Mouse (Mus musculus) lung, embryonic 14.5 days (tissue): ENCODE results near the gene Csrnp1. TPM values are rescaled to one million over a fixed set of nuclear protein-coding genes. Genes with fewer than 3 reads are reported as not detected.

Experiments used
- ATAC-seq: fragments of 200-750 bp; cut with Nextera tagmentation; 2 replicates; pipeline ENCODE4 v1.8.0; 2017; ENCODE audit warnings: mild to moderate bottlenecking, moderate TSS enrichment, moderate library complexity; ENCODE audit not compliant: insufficient read depth
- DNase-seq: peaks from one replicate; pipeline ENCODE4 v3.0.0-alpha.2; 2015
- H3K27ac ChIP-seq: fragments of 300-500 bp; sonication (generic); 2 replicates; pipeline ENCODE4 v1.5.1; 2014; ENCODE audit warnings: low read depth, mild to moderate bottlenecking, moderate library complexity
- H3K27me3 ChIP-seq: fragments of 300-500 bp; sonication (generic); 2 replicates; pipeline ENCODE4 v1.6.1; 2014; ENCODE audit warnings: low read length, control low read depth; ENCODE audit not compliant: insufficient read depth
- H3K36me3 ChIP-seq: fragments of 300-500 bp; sonication (generic); 2 replicates; pipeline ENCODE4 v1.6.1; 2014; ENCODE audit warnings: control low read depth; ENCODE audit not compliant: insufficient read depth
- H3K4me1 ChIP-seq: fragments of 300-500 bp; sonication (generic); 2 replicates; pipeline ENCODE4 v1.6.1; 2014; ENCODE audit warnings: antibody characterized with exemption, control low read depth; ENCODE audit not compliant: insufficient read depth
- H3K4me2 ChIP-seq: fragments of 300-500 bp; sonication (generic); 2 replicates; pipeline ENCODE4 v1.6.1; 2014; ENCODE audit warnings: mild to moderate bottlenecking
- H3K4me3 ChIP-seq: fragments of 300-500 bp; sonication (generic); 2 replicates; pipeline ENCODE4 v1.5.1; 2014; ENCODE audit warnings: low read depth, low read length
- H3K9ac ChIP-seq: fragments of 300-500 bp; sonication (generic); 2 replicates; pipeline ENCODE4 v1.6.1; 2014
- H3K9me3 ChIP-seq: fragments of 300-500 bp; sonication (generic); 2 replicates; pipeline ENCODE4 v1.6.1; 2016; ENCODE audit warnings: low read depth, low read length, control low read depth
- CTCF ChIP-seq: IDR thresholded peaks from 2 replicates; pipeline ENCODE4 v1.5.1; 2016; ENCODE audit warnings: antibody characterized with exemption, low read depth
- WGBS: fragments of 180-500 bp; shearing (Covaris S2); extraction: QIAGEN DNeasy Blood & Tissue Kit; methylation state at CpG from one replicate; pipeline ENCODE4 v1.1.7; 2014; 5-methylcytosine and 5-hydroxymethylcytosine counted together
- polyA plus RNA-seq: library from polyadenylated mRNA; unstranded; fragments of >200 nt; fragmentation: Nextera tagmentation; extraction: Ambion mirVana; gene quantifications from 2 replicates; pipeline ENCODE4 v1.2.1, GENCODE M21; 2014

Csrnp1 gene
- polyA plus RNA-seq, 1 experiment from 2014 or later = 2.2 TPM

DNA sequence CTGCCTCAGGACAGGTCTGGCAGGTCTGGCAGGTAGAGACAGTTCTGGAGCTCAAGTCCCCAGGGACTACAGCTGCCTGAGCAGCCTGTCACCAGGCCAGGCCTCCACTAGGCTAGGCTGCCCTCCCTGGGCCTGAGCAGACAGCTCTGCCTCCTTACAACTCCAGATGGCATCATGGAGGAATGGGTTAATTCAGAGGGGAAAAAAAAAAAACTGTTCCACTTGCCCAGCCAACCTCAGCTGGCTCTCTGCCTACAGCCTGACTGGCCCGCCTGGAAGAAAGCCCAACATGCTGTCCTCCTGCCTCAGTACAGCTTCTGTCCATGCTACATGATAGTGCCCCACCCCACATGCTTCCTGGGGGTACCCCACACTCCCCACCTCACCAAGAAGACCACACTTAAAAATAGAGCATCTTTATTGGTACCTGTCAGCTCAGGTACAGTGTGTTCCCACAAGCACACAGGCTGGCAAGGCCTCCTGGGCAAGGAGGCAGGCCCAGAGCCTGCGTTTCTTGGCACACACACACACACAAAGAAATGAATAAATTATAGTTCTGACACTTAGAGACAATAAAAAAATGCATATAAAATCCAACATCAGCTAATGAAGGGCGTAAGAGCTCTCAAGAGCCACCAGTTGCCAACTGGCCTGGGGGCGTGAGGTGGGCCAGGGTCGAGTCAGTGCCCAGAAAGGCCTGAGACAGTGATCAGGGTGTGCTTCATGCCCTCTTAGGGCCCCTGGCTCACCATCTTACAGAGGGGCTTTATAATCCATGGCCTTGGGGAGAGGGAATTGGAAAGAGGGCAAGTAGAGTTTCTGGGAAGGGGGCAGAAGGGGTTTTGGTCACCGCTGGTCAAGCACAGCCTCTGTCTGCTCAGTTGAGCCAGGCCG, 13.4 kb downstream of the Csrnp1 start:
- Histone ChIP-seq H3K36me3 (peaks cover 37% of the 10 kb centered on the region), H3K9me3 (no peaks in the 10 kb centered on the region), H3K4me2 (no peak overlapping the region), H3K4me1 (peaks cover 7% of the 10 kb centered on the region; the same call in 1 of the 2 replicates), H3K27me3 (no peaks in the 10 kb centered on the region), H3K27ac (no peak overlapping the region), H3K9ac (peak overlapping the region; percentile 4; the same call in 1 of the 2 replicates), H3K4me3 (no peak overlapping the region)
- no peak for TF ChIP-seq CTCF
- 76% methylated on average over 7 of the region's 7 CpGs for WGBS
- peak; percentile 22; the same call in 1 of the 2 replicates for ATAC-seq
- DNase-seq = peak; percentile 57

DNA sequence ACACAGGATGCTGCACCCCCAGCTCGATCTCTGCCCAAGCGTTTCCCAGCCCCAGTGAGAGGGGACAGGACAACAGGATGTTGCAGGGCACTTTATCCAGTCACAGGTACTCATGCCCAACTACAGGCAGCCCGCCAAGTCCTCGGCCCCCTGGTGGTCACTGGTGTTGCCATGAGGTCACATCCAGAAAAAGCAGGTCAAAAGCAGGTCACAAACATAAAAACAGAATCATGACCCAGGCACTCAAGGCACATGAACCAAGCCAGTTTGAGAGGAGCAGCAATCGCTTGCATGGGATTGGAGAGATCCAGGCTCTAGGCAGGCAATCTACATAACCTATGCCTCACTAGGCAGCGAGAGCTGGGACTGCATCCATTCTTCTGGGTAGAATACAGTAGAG, 14.2 kb downstream of the Csrnp1 start:
- Histone ChIP-seq H3K4me2 (no peak overlapping the region), H3K4me3 (no peak overlapping the region), H3K4me1 (peaks cover 7% of the 10 kb centered on the region; the same call in 1 of the 2 replicates), H3K36me3 (peaks cover 35% of the 10 kb centered on the region), H3K9ac (no peak overlapping the region), H3K9me3 (no peaks in the 10 kb centered on the region), H3K27ac (no peak overlapping the region), H3K27me3 (no peaks in the 10 kb centered on the region)
- DNase-seq (peak; percentile 64), ATAC-seq (no peak)
- WGBS = 37% methylated on average over 6 of the region's 6 CpGs
- TF ChIP-seq CTCF = peak; percentile 65

DNA sequence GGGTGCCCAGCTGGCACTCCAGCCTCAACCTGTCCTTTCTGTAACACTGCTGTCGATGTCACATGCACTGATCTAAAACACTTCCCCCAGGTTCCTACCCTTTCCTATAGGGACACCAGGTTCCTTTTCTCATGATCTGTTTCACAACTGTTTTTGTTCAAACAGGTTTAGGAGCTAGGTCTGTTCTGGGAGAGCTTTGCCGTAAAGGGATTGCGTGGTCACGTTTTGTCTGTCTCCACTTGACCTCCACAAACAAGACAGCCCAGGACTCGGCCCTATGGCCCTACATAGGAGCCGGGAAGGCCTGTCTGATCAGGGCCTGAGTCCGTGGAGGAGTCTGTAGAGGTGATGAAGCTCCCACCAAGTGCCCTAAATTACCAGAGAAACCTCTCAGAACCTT, 14.6 kb downstream of the Csrnp1 start:
- DNase-seq = no peak
- peaks cover 32% of the 10 kb centered on the region for H3K36me3 ChIP-seq
- no peak overlapping the region for H3K4me2 ChIP-seq
- H3K27me3 ChIP-seq = no peaks in the 10 kb centered on the region
- H3K27ac ChIP-seq = no peak overlapping the region
- H3K9ac ChIP-seq = no peak overlapping the region
- no peaks in the 10 kb centered on the region for H3K9me3 ChIP-seq
- 76% methylated on average over 7 of the region's 7 CpGs for WGBS
- H3K4me3 ChIP-seq = no peak overlapping the region
- ATAC-seq = no peak
- H3K4me1 ChIP-seq = peaks cover 7% of the 10 kb centered on the region; the same call in 1 of the 2 replicates
- TF ChIP-seq CTCF = no peak

DNA sequence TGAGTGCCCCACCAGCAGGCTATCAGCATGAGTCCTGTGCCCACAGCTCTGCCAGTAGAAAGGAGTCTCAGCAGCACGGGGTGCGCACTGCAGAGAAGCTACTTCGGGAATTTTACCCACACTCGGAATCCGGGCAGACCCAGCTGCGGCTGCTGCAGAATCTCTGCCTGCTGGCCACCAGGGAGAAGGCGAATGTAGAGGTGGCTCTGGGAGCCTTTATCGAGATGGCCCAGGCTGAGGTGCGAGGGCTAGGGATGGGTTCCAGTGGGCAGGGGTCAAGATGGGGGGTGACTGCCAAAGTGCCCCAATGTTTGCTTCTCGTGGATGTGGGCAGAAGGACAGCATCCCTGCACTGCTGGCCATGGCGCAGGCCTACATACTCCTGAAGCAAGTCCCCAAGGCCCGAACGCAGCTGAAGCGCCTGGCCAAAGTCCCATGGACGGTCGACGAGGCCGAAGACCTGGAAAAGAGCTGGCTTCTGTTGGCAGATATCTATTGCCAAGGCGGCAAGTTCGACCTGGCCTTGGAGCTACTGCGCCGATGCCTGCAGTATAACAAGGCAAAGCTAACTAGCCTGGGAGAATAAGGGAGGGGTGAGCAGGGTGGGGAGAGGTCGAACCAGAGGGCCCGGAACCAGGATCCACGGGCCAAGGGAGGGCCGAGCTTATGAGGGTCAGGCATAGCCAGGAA, 18.1 kb downstream of the Csrnp1 start:
- H3K4me3 ChIP-seq = no peak overlapping the region
- no peaks in the 10 kb centered on the region for H3K9me3 ChIP-seq
- no peak for TF ChIP-seq CTCF
- WGBS = 86% methylated on average over 26 of the region's 26 CpGs
- H3K27me3 ChIP-seq = no peaks in the 10 kb centered on the region
- peaks cover 9% of the 10 kb centered on the region; the same call in 1 of the 2 replicates for H3K4me1 ChIP-seq
- no peak for ATAC-seq
- no peak overlapping the region for H3K4me2 ChIP-seq
- H3K36me3 ChIP-seq = peaks cover 6% of the 10 kb centered on the region; the same call in 1 of the 2 replicates
- H3K9ac ChIP-seq = no peak overlapping the region
- DNase-seq = no peak
- no peak overlapping the region for H3K27ac ChIP-seq

DNA sequence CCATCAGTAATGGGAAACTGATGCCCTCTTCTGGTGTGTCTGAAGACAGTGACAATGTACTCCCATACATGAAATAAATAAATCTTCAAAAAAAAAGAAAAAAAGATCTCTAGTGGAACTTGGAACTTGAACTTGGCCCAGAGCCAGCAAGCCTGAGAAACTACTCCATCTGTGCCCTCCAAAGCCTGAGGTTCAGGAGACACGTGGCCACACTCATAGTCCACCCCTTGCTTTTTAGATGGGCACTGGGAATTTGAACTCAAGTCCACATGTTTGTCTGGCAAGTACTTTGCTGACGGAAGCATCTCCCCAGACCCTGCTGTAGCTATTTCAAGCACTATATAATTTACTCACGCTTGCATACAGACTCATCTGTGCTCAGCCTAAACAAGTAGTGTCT, 19.3 kb downstream of the Csrnp1 start:
- no peaks in the 10 kb centered on the region for H3K9me3 ChIP-seq
- DNase-seq (no peak), ATAC-seq (no peak)
- no peak overlapping the region for H3K9ac ChIP-seq
- no peak overlapping the region for H3K4me2 ChIP-seq
- WGBS = 63% methylated on average over 3 of the region's 3 CpGs
- H3K27me3 ChIP-seq = no peaks in the 10 kb centered on the region
- H3K36me3 ChIP-seq = no peaks in the 10 kb centered on the region; the same call in 1 of the 2 replicates
- 0 out of 2 replicates have a peak, but pooled peaks cover 2% of the 10 kb centered on the region for H3K4me1 ChIP-seq
- no peak for TF ChIP-seq CTCF
- no peak overlapping the region for H3K4me3 ChIP-seq
- H3K27ac ChIP-seq = no peak overlapping the region

DNA sequence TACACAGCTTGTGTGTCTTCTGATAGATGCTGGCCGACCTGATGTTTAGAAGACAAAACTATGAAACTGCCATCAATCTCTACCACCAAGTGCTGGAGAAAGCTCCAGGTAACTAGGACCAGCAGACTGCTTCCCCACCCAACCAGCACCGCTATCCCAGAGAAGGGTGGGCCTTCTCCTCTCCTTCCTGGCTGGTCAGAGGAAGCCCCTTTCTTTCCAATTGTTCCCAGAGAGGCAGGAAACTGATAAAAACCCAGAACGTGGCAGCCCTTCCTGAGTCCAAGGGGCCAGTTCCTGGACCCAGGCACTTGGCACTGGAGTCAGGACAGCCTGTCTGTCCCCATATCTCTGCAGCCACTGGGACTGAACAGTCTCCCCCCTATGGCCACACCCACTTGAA, 20.3 kb downstream of the Csrnp1 start:
- Histone ChIP-seq H3K9me3 (no peaks in the 10 kb centered on the region), H3K27ac (no peak overlapping the region), H3K27me3 (no peaks in the 10 kb centered on the region), H3K9ac (no peak overlapping the region), H3K4me1 (0 out of 2 replicates have a peak, but pooled peaks cover 2% of the 10 kb centered on the region), H3K4me2 (no peak overlapping the region), H3K4me3 (no peak overlapping the region), H3K36me3 (no peaks in the 10 kb centered on the region)
- no peak for TF ChIP-seq CTCF
- WGBS = 47% methylated on average over 3 of the region's 3 CpGs
- ATAC-seq = no peak; the same call in 1 of the 2 replicates
- no peak for DNase-seq
